ENCODE assay signal across 12 mouse cellular contexts in the genomic region with DNA sequence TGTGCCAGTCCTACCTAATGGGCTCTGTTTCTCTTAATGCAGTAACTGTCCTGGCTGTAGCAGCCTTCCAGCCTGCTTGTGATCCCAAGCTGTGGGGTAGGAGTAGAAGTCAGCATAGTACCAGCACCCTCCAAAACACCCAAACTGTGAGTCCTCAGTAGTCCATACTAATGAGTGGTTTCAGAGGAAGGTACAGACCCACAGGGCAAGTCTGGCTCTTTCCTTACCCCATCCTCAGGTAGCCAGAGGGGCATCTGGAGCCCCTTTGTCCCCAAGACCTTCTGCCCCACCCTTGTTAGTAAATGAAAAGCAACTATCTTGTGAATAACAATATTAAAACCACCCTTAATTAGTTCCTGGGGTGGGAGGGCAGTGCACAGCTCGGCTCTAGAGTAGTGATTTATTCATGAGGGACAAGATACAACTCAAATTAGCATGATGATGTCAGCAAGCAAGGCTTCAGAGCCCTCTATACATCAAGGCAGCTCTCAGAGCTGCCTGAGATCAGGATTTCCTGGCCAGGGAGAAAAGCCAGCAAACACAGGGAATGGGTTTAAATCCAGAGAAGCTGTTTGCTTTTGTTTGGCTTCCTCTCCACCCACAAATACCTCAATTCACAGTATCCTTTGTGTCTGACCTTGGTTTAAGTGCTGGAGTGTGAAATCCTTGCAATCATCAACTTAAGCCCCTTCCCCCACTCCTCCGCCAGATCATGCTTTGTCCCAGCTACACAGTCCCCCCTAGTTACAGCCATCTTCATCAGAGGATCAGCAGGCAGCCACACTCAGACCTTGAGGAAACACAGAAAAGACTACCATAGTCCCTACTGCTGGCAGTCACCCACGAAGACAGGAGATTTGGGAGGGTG.
DNase-seq lines count a peak whose midpoint lies in the region; ATAC-seq lines count a peak whose summit lies in the region.
"Had no signal": no experiment of that assay in that cellular context is flagged by ENCODE, and none has a peak within 500 bp of the region (broad histone marks: within the 10 kb centered on the region; RNA-seq: fewer than 3 reads in every experiment).

No protein-coding gene starts in this region.

- H3K4me3 ChIP-seq in hindbrain, embryonic 13.5 days: no peak overlapping the region
- H3K4me3 ChIP-seq: heart, embryonic 15.5 days had no signal

- H3K27ac ChIP-seq in hindbrain, embryonic 13.5 days: peak overlapping the region; percentile 75
- H3K27ac ChIP-seq: heart, embryonic 15.5 days had no signal

- no peaks in the 10 kb centered on the region for H3K9me3 ChIP-seq in hindbrain, embryonic 13.5 days
- H3K9me3 ChIP-seq: heart, embryonic 15.5 days had no signal

- peak overlapping the region; percentile 46; the same call in 1 of the 2 replicates for H3K9ac ChIP-seq in hindbrain, embryonic 13.5 days
- H3K9ac ChIP-seq: heart, embryonic 15.5 days had no signal

- H3K4me1 ChIP-seq in hindbrain, embryonic 13.5 days (replicated peaks): peaks cover 21% of the 10 kb centered on the region

- DNase-seq in R1 (ENCODE audit: low read depth, low spot score): peak; percentile 96
- DNase-seq in embryo, embryonic 9.5 days (ENCODE audit: extremely low spot score): peak; percentile 52
- DNase-seq in neural tube, embryonic 10.5 days (ENCODE audit: extremely low spot score, low spot score): peak; percentile 32
- DNase-seq in heart, adult 9 months (ENCODE audit: low spot score in 2 of 2): no peak
- no peak for DNase-seq in B cell, adult 2 months
- no peak for DNase-seq in ovary, postnatal 36 days (ENCODE audit: low spot score)
- DNase-seq: adrenal gland, postnatal 25 days; cerebellum, adult 9-11 months; kidney, adult 18-20 months had no signal

- H3K4me2 ChIP-seq in hindbrain, embryonic 13.5 days: no peak overlapping the region
- H3K4me2 ChIP-seq: heart, embryonic 15.5 days; liver, embryonic 11.5 days had no signal

- no peaks in the 10 kb centered on the region for H3K27me3 ChIP-seq in hindbrain, embryonic 13.5 days
- H3K27me3 ChIP-seq: heart, embryonic 15.5 days had no signal

- peak; percentile 62 for ATAC-seq in hindbrain, embryonic 13.5 days (ENCODE audit: low FRiP score)

- H3K36me3 ChIP-seq in hindbrain, embryonic 13.5 days: no peaks in the 10 kb centered on the region
- H3K36me3 ChIP-seq: heart, embryonic 15.5 days had no signal

- 4% methylated on average over 3 of the region's 3 CpGs for WGBS in hindbrain, embryonic 13.5 days

Comparison
In these comparisons a context has a peak if more than half of its experiments do, and no peak if none do; other contexts are left out.
1. DNase-seq: peak in R1 (single experiment), embryo, embryonic 9.5 days (single experiment) and neural tube, embryonic 10.5 days (single experiment); none in heart, adult 9 months (0 of 2), B cell, adult 2 months (0 of 2) and ovary, postnatal 36 days (single experiment).